Mouse (Mus musculus) intestine, embryonic 16.5 days (tissue): Measurements from ENCODE around the gene Usp17lc. TPM values are rescaled to one million over a fixed set of nuclear protein-coding genes. Genes with fewer than 3 reads are reported as not detected.

ENCODE experiments used
- microRNA-seq: library from miRNA; unstranded; fragments of <30 nt; microRNA quantifications from one replicate; pipeline ENCODE4, GENCODE M21; 2016
- polyA plus RNA-seq: library from polyadenylated mRNA; unstranded; fragments of >200 nt; fragmentation: Nextera tagmentation; extraction: Ambion mirVana; gene quantifications from 2 replicates; pipeline ENCODE4 v1.2.1, GENCODE M21; 2015

Gene Usp17lc
- polyA plus RNA-seq, 1 experiment from 2014 or later: not detected

Small RNA genes lying within 50 kb of the gene (microRNA-seq; reads per million reads assigned to microRNA genes)
- gene Gm25774: not detected

Other genes starting within 250 kb of the Usp17lc start
- gene Olfr591, start 236.7 kb upstream of the Usp17lc start, polyA plus RNA-seq: not detected in 2 replicates
- gene Olfr592, start 230.3 kb upstream of the Usp17lc start, polyA plus RNA-seq: not detected in 2 replicates
- not detected in 2 replicates for gene Olfr593, start 203.2 kb upstream of the Usp17lc start, polyA plus RNA-seq
- not detected in 2 replicates for gene Olfr594, start 198.1 kb upstream of the Usp17lc start, polyA plus RNA-seq
- not detected in 2 replicates for gene Usp17ld, start 162.6 kb upstream of the Usp17lc start, polyA plus RNA-seq
- gene Olfr596, start 109.4 kb upstream of the Usp17lc start, polyA plus RNA-seq: not detected in 2 replicates
- gene Olfr597, start 98.8 kb upstream of the Usp17lc start, polyA plus RNA-seq: not detected in 2 replicates
- not detected in 2 replicates for gene Olfr598, start 91.5 kb upstream of the Usp17lc start, polyA plus RNA-seq
- not detected in 2 replicates for gene Olfr599, start 79.2 kb upstream of the Usp17lc start, polyA plus RNA-seq
- not detected in 2 replicates for gene Olfr600, start 65.4 kb upstream of the Usp17lc start, polyA plus RNA-seq
- not detected in 2 replicates for gene Olfr601, start 52.4 kb upstream of the Usp17lc start, polyA plus RNA-seq
- gene Olfr603, start 28.9 kb upstream of the Usp17lc start, polyA plus RNA-seq: not detected in 2 replicates
- not detected in 2 replicates for gene Olfr605, start 30.4 kb downstream of the Usp17lc start, polyA plus RNA-seq
- gene Olfr606, start 34.0 kb downstream of the Usp17lc start, polyA plus RNA-seq: not detected in 2 replicates
- not detected in 2 replicates for gene Olfr607, start 49.1 kb downstream of the Usp17lc start, polyA plus RNA-seq
- gene Olfr608, start 54.8 kb downstream of the Usp17lc start, polyA plus RNA-seq: not detected in 2 replicates
- gene Olfr609, start 83.0 kb downstream of the Usp17lc start, polyA plus RNA-seq: not detected in 2 replicates
- not detected in 2 replicates for gene Olfr610, start 97.0 kb downstream of the Usp17lc start, polyA plus RNA-seq
- not detected in 2 replicates for gene Olfr611, start 105.8 kb downstream of the Usp17lc start, polyA plus RNA-seq
- gene Olfr612, start 127.6 kb downstream of the Usp17lc start, polyA plus RNA-seq: not detected in 2 replicates
- gene Olfr613, start 133.0 kb downstream of the Usp17lc start, polyA plus RNA-seq: not detected in 2 replicates
- not detected in 2 replicates for gene Olfr615, start 141.0 kb downstream of the Usp17lc start, polyA plus RNA-seq
- gene Olfr616, start 154.1 kb downstream of the Usp17lc start, polyA plus RNA-seq: not detected in 2 replicates
- not detected in 2 replicates for gene Olfr617, start 158.0 kb downstream of the Usp17lc start, polyA plus RNA-seq
- gene Olfr618, start 175.0 kb downstream of the Usp17lc start, polyA plus RNA-seq: not detected in 2 replicates
- gene Olfr619, start 185.5 kb downstream of the Usp17lc start, polyA plus RNA-seq: not detected in 2 replicates
- not detected in 2 replicates for gene Olfr620, start 197.5 kb downstream of the Usp17lc start, polyA plus RNA-seq
- gene Olfr622, start 227.6 kb downstream of the Usp17lc start, polyA plus RNA-seq: not detected in 2 replicates
- gene Olfr623, start 248.6 kb downstream of the Usp17lc start, polyA plus RNA-seq: not detected in 2 replicates